In genomic region chr1:91313251-91313650, GRCm38 (mm10) we compare ENCODE assay signal across 12 mouse cellular contexts. TPM values are rescaled to one million over a fixed set of nuclear protein-coding genes. Genes with fewer than 3 reads are reported as not detected.
DNase-seq lines count a peak whose midpoint lies in the region; ATAC-seq and TF ChIP-seq lines count a peak whose summit lies in the region.
"Had no signal": no experiment of that assay in that cellular context is flagged by ENCODE, and none has a peak within 500 bp of the region (broad histone marks: within the 10 kb centered on the region; RNA-seq: fewer than 3 reads in every experiment).

No protein-coding gene starts in this region.

- H3K9me3 ChIP-seq in ES-Bruce4 (replicated peaks; ENCODE audit: control insufficient read depth, insufficient read depth, low read length, poor library complexity, severe bottlenecking), result no peaks in the 10 kb centered on the region
- no peaks in the 10 kb centered on the region for H3K9me3 ChIP-seq in forebrain, embryonic 12.5 days
- H3K9me3 ChIP-seq in limb, embryonic 10.5 days (replicated peaks), result no peaks in the 10 kb centered on the region

- TF ChIP-seq EP300 in ES-Bruce4 (IDR thresholded peaks at IDR 0.05; ENCODE audit: insufficient read depth, low read depth, low read length), result peak; percentile 81; the same call in 1 of the 2 replicates

- no peak overlapping the region for H3K9ac ChIP-seq in ES-Bruce4 (ENCODE audit: low read depth, poor library complexity, severe bottlenecking)
- H3K9ac ChIP-seq in forebrain, embryonic 12.5 days, result no peak overlapping the region

- WGBS in forebrain, embryonic 12.5 days, result 39% methylated on average over 5 of the region's 5 CpGs
- 63% methylated on average over 5 of the region's 5 CpGs for WGBS in limb, embryonic 10.5 days

- no peaks in the 10 kb centered on the region; the same call in 1 of the 2 replicates for H3K36me3 ChIP-seq in ES-Bruce4 (ENCODE audit: control insufficient read depth, insufficient read depth, low read length, poor library complexity, severe bottlenecking)
- H3K36me3 ChIP-seq in forebrain, embryonic 12.5 days (replicated peaks), result peaks cover 30% of the 10 kb centered on the region
- H3K36me3 ChIP-seq in limb, embryonic 10.5 days, result peaks cover 44% of the 10 kb centered on the region

- peaks cover 2% of the 10 kb centered on the region for H3K4me1 ChIP-seq in ES-Bruce4 (ENCODE audit: control insufficient read depth, insufficient read depth, low read length)
- peaks cover 12% of the 10 kb centered on the region for H3K4me1 ChIP-seq in forebrain, embryonic 12.5 days
- H3K4me1 ChIP-seq in limb, embryonic 10.5 days, result peaks cover 7% of the 10 kb centered on the region

- no peak overlapping the region for H3K4me2 ChIP-seq in forebrain, embryonic 12.5 days

- no peak for TF ChIP-seq POLR2A in ES-Bruce4 (IDR thresholded peaks at IDR 0.05; ENCODE audit: insufficient read depth, low read length)

- no peak for ATAC-seq in forebrain, embryonic 12.5 days (ENCODE audit: low FRiP score)

- no peaks in the 10 kb centered on the region for H3K27me3 ChIP-seq in ES-Bruce4 (ENCODE audit: control insufficient read depth, insufficient read depth, low read length, poor library complexity, severe bottlenecking)
- no peaks in the 10 kb centered on the region for H3K27me3 ChIP-seq in forebrain, embryonic 12.5 days
- H3K27me3 ChIP-seq in limb, embryonic 10.5 days (ENCODE audit: low read depth, poor library complexity, severe bottlenecking), result no peaks in the 10 kb centered on the region

- TF ChIP-seq CTCF in ES-Bruce4 (IDR thresholded peaks at IDR 0.05; ENCODE audit: low read depth, low read length), result no peak

- no peak overlapping the region for H3K4me3 ChIP-seq in ES-Bruce4 (ENCODE audit: low read depth, low read length)
- H3K4me3 ChIP-seq in forebrain, embryonic 12.5 days (replicated peaks), result no peak overlapping the region
- no peak overlapping the region for H3K4me3 ChIP-seq in limb, embryonic 10.5 days
- H3K4me3 ChIP-seq: heart, adult 2 months had no signal

- DNase-seq in 3T3-L1 (ENCODE audit: low read depth, low spot score), result peak; percentile 50
- no peak for DNase-seq in limb, embryonic 10.5 days (ENCODE audit: low spot score)
- no peak for DNase-seq in adrenal gland, postnatal 4 days (ENCODE audit: low spot score in 2 of 2)
- no peak for DNase-seq in cerebellum, postnatal 14 days
- no peak for DNase-seq in right cerebral cortex, adult 18-20 months
- DNase-seq in adrenal gland, postnatal 14 days, result no peak
- DNase-seq: cerebellum, postnatal 25 days; thymus, adult 2 months had no signal

- no peak overlapping the region for H3K27ac ChIP-seq in ES-Bruce4 (ENCODE audit: insufficient read depth, low read length)
- H3K27ac ChIP-seq in forebrain, embryonic 12.5 days, result peak overlapping the region; percentile 63
- peak overlapping the region; percentile 56 for H3K27ac ChIP-seq in limb, embryonic 10.5 days
- H3K27ac ChIP-seq: heart, adult 2 months had no signal

RNA-seq across cellular contexts. Expression of gene Espnl, which starts 8.6 kb away (rescaled TPM):
- 0.10 and 0.17 TPM in 2 replicates for polyA plus RNA-seq in ES-Bruce4 (2011; ENCODE audit: insufficient read depth, insufficient read length, low read depth, missing spikeins)
- polyA plus RNA-seq in forebrain, embryonic 12.5 days (2016; fragmentation: Nextera tagmentation; extraction: Ambion mirVana), result 0.04 and 0.10 TPM in 2 replicates
- not detected in 2 replicates for polyA plus RNA-seq in limb, embryonic 10.5 days (2016; fragmentation: Nextera tagmentation; extraction: Ambion mirVana)
- total RNA-seq in adrenal gland, postnatal 4 days (2021), result under 1 TPM; 0.06 to 0.08 TPM
- total RNA-seq in adrenal gland, postnatal 14 days (2021), result 0.08 TPM in 1 of 2 replicates, not detected in the other
- total RNA-seq: heart, adult 2 months had no signal

RNA-seq across cellular contexts. Expression of gene Scly, which starts 15.1 kb away (rescaled TPM):
- 18.5 and 19.2 TPM in 2 replicates for polyA plus RNA-seq in ES-Bruce4 (2011; ENCODE audit: insufficient read depth, insufficient read length, low read depth, missing spikeins)
- 11.1 and 12.0 TPM in 2 replicates for polyA plus RNA-seq in forebrain, embryonic 12.5 days (2016; fragmentation: Nextera tagmentation; extraction: Ambion mirVana)
- polyA plus RNA-seq in limb, embryonic 10.5 days (2016; fragmentation: Nextera tagmentation; extraction: Ambion mirVana), result 13.4 and 14.1 TPM in 2 replicates
- 10 to 100 TPM; 18.8 to 21.3 TPM for total RNA-seq in adrenal gland, postnatal 4 days (2021)
- total RNA-seq in adrenal gland, postnatal 14 days (2021), result 19.2 and 22.6 TPM in 2 replicates

RNA-seq across cellular contexts. Expression of gene Klhl30, which starts 37.6 kb away (rescaled TPM):
- polyA plus RNA-seq in ES-Bruce4 (2011; ENCODE audit: insufficient read depth, insufficient read length, low read depth, missing spikeins), result 0.25 and 0.35 TPM in 2 replicates
- polyA plus RNA-seq in forebrain, embryonic 12.5 days (2016; fragmentation: Nextera tagmentation; extraction: Ambion mirVana), result 0.08 and 0.10 TPM in 2 replicates
- polyA plus RNA-seq in limb, embryonic 10.5 days (2016; fragmentation: Nextera tagmentation; extraction: Ambion mirVana), result 0.09 TPM in 1 of 2 replicates, not detected in the other
- total RNA-seq in adrenal gland, postnatal 4 days (2021), result 1 to 10 TPM; 1.5 to 3.5 TPM
- 0.37 and 0.71 TPM in 2 replicates for total RNA-seq in adrenal gland, postnatal 14 days (2021)
- total RNA-seq: neutrophil, adult 5-6 weeks had no signal

RNA-seq across cellular contexts. Expression of gene Erfe, which starts 53.0 kb away (rescaled TPM):
- 7.0 and 13.3 TPM in 2 replicates for polyA plus RNA-seq in ES-Bruce4 (2011; ENCODE audit: insufficient read depth, insufficient read length, low read depth, missing spikeins)
- 0.90 and 0.95 TPM in 2 replicates for polyA plus RNA-seq in forebrain, embryonic 12.5 days (2016; fragmentation: Nextera tagmentation; extraction: Ambion mirVana)
- polyA plus RNA-seq in limb, embryonic 10.5 days (2016; fragmentation: Nextera tagmentation; extraction: Ambion mirVana), result 1.4 and 1.8 TPM in 2 replicates
- total RNA-seq in adrenal gland, postnatal 4 days (2021), result 1 to 10 TPM; 1.7 to 1.8 TPM
- total RNA-seq in adrenal gland, postnatal 14 days (2021), result 7.3 and 9.1 TPM in 2 replicates
- total RNA-seq: neutrophil, adult 5-6 weeks had no signal
